Mouse (Mus musculus) cerebellum, adult 2 months (tissue): ENCODE results near the gene Ap2a2.

Experiments used
- CTCF ChIP-seq: fragments of 200-500 bp; IDR thresholded peaks from 2 replicates; pipeline ENCODE4 v1.5.1; 2011; ENCODE audit warnings: low read depth, mild to moderate bottlenecking, control low read depth, low read length, moderate library complexity, borderline replicate concordance; ENCODE audit not compliant: insufficient read depth
- POLR2A ChIP-seq: fragments of 200-500 bp; IDR thresholded peaks from 2 replicates; pipeline ENCODE4 v1.6.1; 2011; ENCODE audit warnings: low read length, control low read depth, borderline replicate concordance; ENCODE audit not compliant: insufficient read depth

GRCm38 (mm10) chr7:141542588-141542987, 19.4 kb upstream of the Ap2a2 start:
- TF ChIP-seq CTCF, result no peak
- TF ChIP-seq POLR2A, result no peak
